Mouse (Mus musculus) testis, postnatal 14 days (tissue): ENCODE data around the gene Slc39a3.
"Not testable (repeated sequence)": the region's sequence is repeated elsewhere in the genome, so short reads cannot be mapped to it uniquely, and the experiment has no call there.

Experiments
- DNase-seq: peaks from one replicate; pipeline ENCODE4 v3.0.0; 2021; ENCODE audit warnings: low spot score

Gene Slc39a3

GRCm38 (mm10) chr10:81045246-81045645, 8.0 kb upstream of the Slc39a3 start:
- DNase-seq: not testable (repeated sequence)

GRCm38 (mm10) chr10:81041458-81042175, 4.4 kb upstream of the Slc39a3 start:
- DNase-seq: no peak

- DNase-seq: no peak
Observed at GRCm38 (mm10) chr10:81036251-81036650, 975 bp downstream of the Slc39a3 start.

GRCm38 (mm10) chr10:81033586-81033985, 3.6 kb downstream of the Slc39a3 start:
- DNase-seq: no peak

GRCm38 (mm10) chr10:81029031-81029430, 8.2 kb downstream of the Slc39a3 start:
- no peak for DNase-seq

- no peak for DNase-seq
Observed at GRCm38 (mm10) chr10:81028219-81028618, 9.0 kb downstream of the Slc39a3 start.

GRCm38 (mm10) chr10:81027331-81027730, 9.9 kb downstream of the Slc39a3 start:
- no peak for DNase-seq

GRCm38 (mm10) chr10:81026857-81027256, 10.4 kb downstream of the Slc39a3 start:
- no peak for DNase-seq

- no peak for DNase-seq
Observed at GRCm38 (mm10) chr10:81025639-81026275, 11.5 kb downstream of the Slc39a3 start, which contains the start of gene Diras1. Gene Diras1, minus strand, starts transcription at chr10:81025662.

- no peak for DNase-seq
Observed at GRCm38 (mm10) chr10:81025047-81025621, 12.1 kb downstream of the Slc39a3 start.

GRCm38 (mm10) chr10:81024346-81024937, 12.8 kb downstream of the Slc39a3 start:
- DNase-seq: no peak

GRCm38 (mm10) chr10:81022744-81023143, 14.5 kb downstream of the Slc39a3 start:
- peak; percentile 75 for DNase-seq

- no peak for DNase-seq
Observed at GRCm38 (mm10) chr10:81021547-81022110, 15.6 kb downstream of the Slc39a3 start.

GRCm38 (mm10) chr10:81020207-81020606, 17.0 kb downstream of the Slc39a3 start:
- no peak for DNase-seq

GRCm38 (mm10) chr10:81019687-81020086, 17.5 kb downstream of the Slc39a3 start:
- no peak for DNase-seq

GRCm38 (mm10) chr10:81018326-81018725, 18.9 kb downstream of the Slc39a3 start:
- peak; percentile 89 for DNase-seq

- no peak for DNase-seq
Observed at GRCm38 (mm10) chr10:81016645-81017044, 20.6 kb downstream of the Slc39a3 start.

- no peak for DNase-seq
Observed at GRCm38 (mm10) chr10:81015666-81016065, 21.6 kb downstream of the Slc39a3 start.

GRCm38 (mm10) chr10:81014393-81015384, 22.5 kb downstream of the Slc39a3 start, which contains the start of gene Gng7:
Gene Gng7, minus strand, starts transcription at chr10:81014945.
- peak; percentile 98 for DNase-seq

GRCm38 (mm10) chr10:81010851-81011250, 26.4 kb downstream of the Slc39a3 start:
- no peak for DNase-seq

GRCm38 (mm10) chr10:81007240-81007639, 30.0 kb downstream of the Slc39a3 start:
- DNase-seq: no peak
